In the genomic region with DNA sequence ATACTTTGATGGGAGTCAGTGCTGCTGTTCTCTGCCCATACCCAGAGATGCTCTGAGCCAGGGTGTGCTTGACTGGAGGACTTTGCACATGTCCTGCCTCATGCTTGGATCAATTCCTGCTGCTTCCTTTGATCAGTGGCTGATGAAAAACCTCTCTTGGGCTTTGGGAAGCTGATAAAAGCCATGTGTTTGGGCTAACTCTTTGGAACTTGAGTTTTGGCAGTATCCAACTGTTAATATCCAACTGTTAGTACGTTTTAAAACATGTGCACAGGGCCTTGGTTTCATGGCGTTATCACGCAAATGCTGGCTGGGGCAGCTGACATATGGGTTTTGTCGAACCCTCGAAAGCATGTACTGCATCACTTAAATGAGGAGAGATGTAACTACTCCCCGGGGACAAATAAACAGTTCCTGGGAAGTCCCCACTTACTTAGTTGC, we compare ENCODE assay signal across 14 mouse cellular contexts.
DNase-seq lines count a peak whose midpoint lies in the region; TF ChIP-seq lines count a peak whose summit lies in the region.
"Had no signal": no experiment of that assay in that cellular context is flagged by ENCODE, and none has a peak within 500 bp of the region (broad histone marks: within the 10 kb centered on the region; RNA-seq: fewer than 3 reads in every experiment).

No protein-coding gene starts in this region.

- H3K9ac ChIP-seq in CH12.LX (ENCODE audit: insufficient read depth, low read depth) = no peak overlapping the region
- H3K9ac ChIP-seq: liver, embryonic 13.5 days had no signal

- no peak; the same call in 1 of the 2 replicates for TF ChIP-seq RAD21 in CH12.LX (IDR thresholded peaks at IDR 0.05; ENCODE audit: low read depth, low read length)

- peak; percentile 64 for TF ChIP-seq EP300 in CH12.LX (IDR thresholded peaks at IDR 0.05; ENCODE audit: low read length)

- dilution Hi-C loops in CH12.LX (cut with MboI; ENCODE audit: extremely low pct_ligation_motif_present, extremely low pct_unique_long_range_greater_than_20kb, low sequenced_read_pairs) = no loop called here

- TF ChIP-seq POLR2A in CH12.LX (IDR thresholded peaks at IDR 0.05; ENCODE audit: low read depth, low read length) = 0 out of 2 replicates have a peak, but pooled peaks have one; percentile 31

- H3K27ac ChIP-seq in heart, embryonic 10.5 days = no peak overlapping the region
- peak overlapping the region; percentile 80 for H3K27ac ChIP-seq in CH12.LX (ENCODE audit: insufficient read depth, low read depth)
- H3K27ac ChIP-seq: left cerebral cortex, adult 2 months; liver, embryonic 13.5 days had no signal

- 71% methylated on average over 6 of the region's 6 CpGs for WGBS in heart, embryonic 10.5 days

- in situ Hi-C loops in CH12.LX (cut with MboI; ENCODE audit: low pct_ligation_motif_present, low pct_unique_long_range_greater_than_20kb, low sequenced_read_pairs) = loop anchor here (5.0 kb wide), 1 partner anchor 100 kb away; no protein-coding TSS in a partner anchor

- H3K9me3 ChIP-seq in heart, embryonic 10.5 days = no peaks in the 10 kb centered on the region
- H3K9me3 ChIP-seq in CH12.LX (replicated peaks; ENCODE audit: low read length) = no peaks in the 10 kb centered on the region
- H3K9me3 ChIP-seq: liver, embryonic 13.5 days had no signal

- DNase-seq in heart, adult 11 months = peak; percentile 93
- DNase-seq in heart, embryonic 10.5 days (ENCODE audit: low spot score) = no peak
- peak; percentile 9 to 24 for DNase-seq in layer of hippocampus, adult 8-10 months (ENCODE audit: low spot score in 2 of 2)
- no peak for DNase-seq in layer of hippocampus, adult 11-12 months (ENCODE audit: low spot score)
- peak; percentile 83 for DNase-seq in CH12.LX (ENCODE audit: extremely low read depth)
- peak; percentile 36 to 78 for DNase-seq in layer of hippocampus, postnatal 14 days (ENCODE audit: low spot score in 2 of 2)
- no peak for DNase-seq in cerebellum, adult 8-10 months
- DNase-seq in testis, postnatal 14 days (ENCODE audit: low spot score) = no peak
- DNase-seq: cerebellum, adult 2 months; embryo, embryonic 11 days; gastrocnemius, postnatal 36 days; liver, embryonic 13.5 days; thymus, adult 18-20 months had no signal

- no peaks in the 10 kb centered on the region for H3K36me3 ChIP-seq in heart, embryonic 10.5 days
- H3K36me3 ChIP-seq in CH12.LX (replicated peaks in 1 of 2; ENCODE audit: control insufficient read depth in 1 of 2, insufficient read depth in 1 of 2, low read length in 1 of 2) = no peaks in the 10 kb centered on the region
- H3K36me3 ChIP-seq: liver, embryonic 13.5 days had no signal

- no peak overlapping the region for H3K4me3 ChIP-seq in heart, embryonic 10.5 days
- no peak overlapping the region for H3K4me3 ChIP-seq in CH12.LX (replicated peaks in 1 of 3; ENCODE audit: low read depth in 2 of 3, low read length in 2 of 3, poor library complexity in 1 of 3)
- H3K4me3 ChIP-seq: left cerebral cortex, adult 2 months; liver, embryonic 13.5 days had no signal

- no peaks in the 10 kb centered on the region for H3K27me3 ChIP-seq in heart, embryonic 10.5 days (ENCODE audit: insufficient read depth, poor library complexity, severe bottlenecking)
- no peaks in the 10 kb centered on the region for H3K27me3 ChIP-seq in CH12.LX (replicated peaks)
- H3K27me3 ChIP-seq: liver, embryonic 13.5 days had no signal

- TF ChIP-seq CTCF in CH12.LX (conservative IDR thresholded peaks at IDR 0.05 in 1 of 2, IDR thresholded peaks at IDR 0.05 in 1 of 2; ENCODE audit: low read depth in 2 of 2, low read length in 2 of 2) = no peak

- H3K4me2 ChIP-seq in CH12.LX (ENCODE audit: insufficient read depth, low read depth, poor library complexity, severe bottlenecking) = 0 out of 2 replicates have a peak overlapping the region, but pooled peaks have one; percentile 24
- H3K4me2 ChIP-seq: liver, embryonic 13.5 days had no signal

- H3K4me1 ChIP-seq in heart, embryonic 10.5 days = no peaks in the 10 kb centered on the region
- peaks cover 35 to 85% of the 10 kb centered on the region in 2 experiments for H3K4me1 ChIP-seq in CH12.LX (ENCODE audit: control insufficient read depth in 1 of 2, insufficient read depth in 2 of 2)
- H3K4me1 ChIP-seq: liver, embryonic 13.5 days had no signal

- H3K79me2 ChIP-seq in CH12.LX (replicated peaks; ENCODE audit: control insufficient read depth, extremely low read depth, insufficient read depth, poor library complexity, severe bottlenecking) = no peaks in the 10 kb centered on the region

TF ChIP-seq in CH12.LX, 34 proteins besides CTCF, POLR2A, EP300 and RAD21:
- TF ChIP-seq USF1 (IDR thresholded peaks at IDR 0.05; ENCODE audit: low read depth, low read length) (no peak), MYC (IDR thresholded peaks at IDR 0.05; ENCODE audit: low read depth, low read length) (peak; percentile 93; the same call in 1 of the 2 replicates), SIN3A (IDR thresholded peaks at IDR 0.05; ENCODE audit: low read length) (no peak), MAX (IDR thresholded peaks at IDR 0.05; ENCODE audit: low read length) (peak; percentile 78; the same call in 1 of the 2 replicates), TCF12 (IDR thresholded peaks at IDR 0.05; ENCODE audit: low read depth, low read length) (peak; percentile 66; the same call in 1 of the 2 replicates), MEF2A (IDR thresholded peaks at IDR 0.05; ENCODE audit: borderline replicate concordance, low read depth, low read length) (peak; percentile 53), CHD1 (IDR thresholded peaks at IDR 0.05; ENCODE audit: low read depth, low read length) (no peak), HCFC1 (IDR thresholded peaks at IDR 0.05; ENCODE audit: low read depth, low read length) (no peak), BHLHE40 (IDR thresholded peaks at IDR 0.05; ENCODE audit: low read depth, low read length) (peak; percentile 78), ZKSCAN1 (IDR thresholded peaks at IDR 0.05; ENCODE audit: borderline replicate concordance, low read depth, low read length) (no peak), IRF4 (IDR thresholded peaks at IDR 0.05; ENCODE audit: low read depth, low read length) (peak; percentile 63), TBP (conservative IDR thresholded peaks at IDR 0.05; ENCODE audit: low read depth, low read length) (0 out of 2 replicates have a peak, but pooled peaks have one; percentile 42), ETS1 (conservative IDR thresholded peaks at IDR 0.05; ENCODE audit: low read depth, low read length) (peak; percentile 75)

Comparison
In these comparisons a context has a peak if more than half of its experiments do, and no peak if none do; other contexts are left out.
1. DNase-seq: peak in heart, adult 11 months (single experiment), layer of hippocampus, adult 8-10 months (2 of 2), CH12.LX (single experiment) and layer of hippocampus, postnatal 14 days (2 of 2); none in heart, embryonic 10.5 days (single experiment), layer of hippocampus, adult 11-12 months (single experiment), cerebellum, adult 8-10 months (single experiment) and testis, postnatal 14 days (single experiment).